Mouse (Mus musculus) ES-CJ7 (cell line): ENCODE results near the gene Olfr914.

ENCODE experiments used
- DNase-seq: peaks from one replicate; pipeline ENCODE4 v3.0.0; 2011; ENCODE audit warnings: low read depth, low spot score

The Olfr914 gene

GRCm38 (mm10) chr9:38604802-38605201 is at the start of gene Olfr914:
Olfr914 (plus strand) TSS chr9:38605102.
- no peak for DNase-seq

GRCm38 (mm10) chr9:38579878-38580277 is 25.0 kb upstream of the Olfr914 start, which contains the start of gene Olfr912:
Olfr912 (plus strand) TSS chr9:38580178.
- no peak for DNase-seq

DNA sequence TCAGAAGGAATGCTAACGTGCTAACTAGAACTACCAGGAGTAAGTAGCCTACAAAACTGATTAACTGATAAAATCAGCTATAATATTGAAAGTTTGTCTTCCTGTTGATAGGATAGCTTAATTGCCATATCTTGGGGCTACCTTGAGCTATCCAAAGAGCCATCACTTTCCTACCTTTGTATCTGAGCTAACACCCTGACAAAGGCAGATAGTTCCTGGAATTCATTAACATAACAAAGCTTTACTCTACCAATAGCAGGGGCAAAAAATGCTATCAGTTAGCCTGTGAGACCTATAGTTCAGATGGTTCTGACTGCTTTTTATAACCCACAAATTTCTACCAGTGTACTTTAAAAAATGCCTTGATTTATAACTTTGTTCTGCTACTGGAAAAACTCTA is 13.8 kb upstream of the Olfr914 start:
- peak; percentile 67 for DNase-seq

GRCm38 (mm10) chr9:38592459-38592858 is 12.4 kb upstream of the Olfr914 start, which contains the start of gene Olfr913:
Olfr913 (plus strand) TSS chr9:38592759.
- no peak for DNase-seq

DNA sequence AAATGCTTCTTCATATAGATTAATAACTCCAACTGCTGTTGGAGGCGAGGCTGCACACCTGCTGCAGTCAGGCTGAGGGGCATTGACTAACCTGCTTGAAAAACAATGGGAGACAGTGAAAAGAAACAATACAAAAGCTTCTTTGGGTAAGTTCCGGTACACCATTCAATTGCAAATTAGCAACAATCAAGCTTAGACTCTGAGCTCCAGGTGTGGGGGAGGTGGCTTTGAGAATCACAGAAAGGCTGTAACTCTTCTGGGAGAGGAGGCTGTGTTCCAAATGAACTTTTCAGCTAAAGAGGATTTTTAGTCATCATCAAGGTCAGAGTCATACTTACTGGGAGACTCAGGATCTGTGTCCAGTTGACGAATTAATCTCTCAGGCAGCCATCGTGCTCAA is 27.5 kb downstream of the Olfr914 start:
- peak; percentile 56 for DNase-seq

DNA sequence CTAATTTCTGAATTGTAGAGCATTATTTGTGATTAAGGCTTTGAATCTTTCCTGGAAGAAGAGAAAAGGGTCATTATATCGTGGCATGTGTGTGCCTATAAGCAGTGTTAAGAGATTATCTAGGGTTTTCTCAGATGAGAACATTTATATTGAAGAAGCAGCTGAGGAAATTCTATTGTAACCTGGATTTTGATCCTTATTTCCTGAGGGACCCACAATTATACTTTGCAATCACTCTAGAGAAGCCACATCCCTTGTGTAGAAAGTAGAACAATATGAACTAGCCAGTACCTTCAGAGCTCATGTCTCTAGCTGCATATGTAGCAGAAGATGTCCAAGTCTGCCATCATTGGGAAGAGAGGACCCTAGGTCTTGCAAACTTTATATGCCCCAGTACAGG is 54.9 kb downstream of the Olfr914 start, which contains the start of gene Olfr916:
Gene Olfr916 (minus strand): TSS at position 101 of the 400 bp plus-strand sequence.
- no peak for DNase-seq
